Mouse (Mus musculus) liver, embryonic 12.5 days (tissue): ENCODE data around the gene Slc44a1. TPM values are rescaled to one million over a fixed set of nuclear protein-coding genes. Genes with fewer than 3 reads are reported as not detected.

Experiments
- ATAC-seq: fragments of 200-750 bp; cut with Nextera tagmentation; 2 replicates; pipeline ENCODE4 v1.8.0; 2017; ENCODE audit warnings: moderate number of reproducible peaks, mild to moderate bottlenecking, moderate library complexity
- H3K27ac ChIP-seq: fragments of 300-500 bp; sonication (generic); 2 replicates; pipeline ENCODE4 v1.5.1; 2016; ENCODE audit warnings: mild to moderate bottlenecking
- H3K27me3 ChIP-seq: fragments of 300-500 bp; sonication (generic); replicated peaks from 2 replicates; pipeline ENCODE4 v1.6.1; 2016; ENCODE audit warnings: mild to moderate bottlenecking, moderate library complexity
- H3K36me3 ChIP-seq: fragments of 300-500 bp; sonication (generic); 2 replicates; pipeline ENCODE4 v1.6.1; 2016; ENCODE audit warnings: mild to moderate bottlenecking, moderate library complexity
- H3K4me1 ChIP-seq: fragments of 300-500 bp; sonication (generic); 2 replicates; pipeline ENCODE4 v1.6.1; 2016
- H3K4me2 ChIP-seq: fragments of 300-500 bp; sonication (generic); 2 replicates; pipeline ENCODE4 v1.6.1; 2016; ENCODE audit warnings: mild to moderate bottlenecking, moderate library complexity
- H3K4me3 ChIP-seq: fragments of 300-500 bp; sonication (generic); 2 replicates; pipeline ENCODE4 v1.5.1; 2016; ENCODE audit warnings: mild to moderate bottlenecking, moderate library complexity
- H3K9ac ChIP-seq: fragments of 300-500 bp; sonication (generic); 2 replicates; pipeline ENCODE4 v1.6.1; 2016; ENCODE audit warnings: mild to moderate bottlenecking, moderate library complexity
- H3K9me3 ChIP-seq: fragments of 300-500 bp; sonication (generic); replicated peaks from 2 replicates; pipeline ENCODE4 v1.6.1; 2016; ENCODE audit warnings: mild to moderate bottlenecking, moderate library complexity
- WGBS: fragments of 180-500 bp; shearing (Covaris S2); methylation state at CpG from one replicate; pipeline ENCODE4 v1.1.7; 2016; ENCODE audit not compliant: insufficient replicate concordance; 5-methylcytosine and 5-hydroxymethylcytosine counted together
- polyA plus RNA-seq: library from polyadenylated mRNA; unstranded; fragments of >200 nt; fragmentation: Nextera tagmentation; extraction: Ambion mirVana; gene quantifications from 2 replicates; pipeline ENCODE4 v1.2.1, GENCODE M21; 2016

The Slc44a1 gene
- polyA plus RNA-seq, 1 experiment from 2014 or later = 14.0 TPM

GRCm38 (mm10) chr4:53522655-53523054 lies 82.4 kb downstream of the Slc44a1 start:
- Histone ChIP-seq H3K9ac (no peak overlapping the region), H3K27ac (no peak overlapping the region), H3K4me1 (no peaks in the 10 kb centered on the region), H3K4me3 (no peak overlapping the region), H3K36me3 (no peaks in the 10 kb centered on the region), H3K4me2 (no peak overlapping the region), H3K27me3 (no peaks in the 10 kb centered on the region), H3K9me3 (no peaks in the 10 kb centered on the region)
- 59% methylated on average over 8 of the region's 8 CpGs for WGBS
- no peak for ATAC-seq

- Histone ChIP-seq H3K4me3 (no peak overlapping the region), H3K36me3 (no peaks in the 10 kb centered on the region), H3K4me1 (no peaks in the 10 kb centered on the region), H3K9me3 (no peaks in the 10 kb centered on the region), H3K27ac (no peak overlapping the region), H3K4me2 (no peak overlapping the region), H3K27me3 (no peaks in the 10 kb centered on the region), H3K9ac (no peak overlapping the region)
- ATAC-seq = no peak
- 77% methylated on average over 6 of the region's 6 CpGs for WGBS
Measured at GRCm38 (mm10) chr4:53525503-53525902, 85.3 kb downstream of the Slc44a1 start.

- Histone ChIP-seq H3K36me3 (no peaks in the 10 kb centered on the region), H3K4me1 (no peaks in the 10 kb centered on the region), H3K9me3 (no peaks in the 10 kb centered on the region), H3K27ac (no peak overlapping the region), H3K4me3 (no peak overlapping the region), H3K9ac (no peak overlapping the region), H3K4me2 (no peak overlapping the region), H3K27me3 (no peaks in the 10 kb centered on the region)
- ATAC-seq = no peak
- 69% methylated on average over 1 of the region's 1 CpGs for WGBS
Measured at GRCm38 (mm10) chr4:53525994-53526393, 85.8 kb downstream of the Slc44a1 start.

GRCm38 (mm10) chr4:53526446-53526845 lies 86.2 kb downstream of the Slc44a1 start:
- ATAC-seq = no peak
- 60% methylated on average over 2 of the region's 2 CpGs for WGBS
- H3K27ac ChIP-seq = no peak overlapping the region

GRCm38 (mm10) chr4:53535795-53536194 lies 95.6 kb downstream of the Slc44a1 start:
- no peak overlapping the region for H3K4me2 ChIP-seq
- H3K9me3 ChIP-seq = no peaks in the 10 kb centered on the region
- WGBS = 84% methylated on average over 12 of the region's 12 CpGs
- H3K4me3 ChIP-seq = no peak overlapping the region
- ATAC-seq = no peak
- H3K9ac ChIP-seq = no peak overlapping the region
- no peaks in the 10 kb centered on the region for H3K27me3 ChIP-seq
- H3K4me1 ChIP-seq = peaks cover 3% of the 10 kb centered on the region; the same call in 1 of the 2 replicates
- H3K36me3 ChIP-seq = no peaks in the 10 kb centered on the region
- no peak overlapping the region for H3K27ac ChIP-seq

More at GRCm38 (mm10) chr4:53526446-53526845, 86.2 kb downstream of the Slc44a1 start:
- Histone ChIP-seq H3K9ac (no peak overlapping the region), H3K36me3 (no peaks in the 10 kb centered on the region), H3K4me2 (no peak overlapping the region), H3K27me3 (no peaks in the 10 kb centered on the region), H3K4me3 (no peak overlapping the region), H3K9me3 (no peaks in the 10 kb centered on the region), H3K4me1 (no peaks in the 10 kb centered on the region)

- Histone ChIP-seq H3K36me3 (no peaks in the 10 kb centered on the region), H3K4me3 (no peak overlapping the region), H3K9ac (no peak overlapping the region), H3K4me2 (no peak overlapping the region), H3K4me1 (peaks cover 3% of the 10 kb centered on the region; the same call in 1 of the 2 replicates), H3K9me3 (no peaks in the 10 kb centered on the region), H3K27me3 (no peaks in the 10 kb centered on the region), H3K27ac (no peak overlapping the region)
- ATAC-seq = no peak
Measured at GRCm38 (mm10) chr4:53537101-53537500, 96.9 kb downstream of the Slc44a1 start.

- H3K9me3 ChIP-seq = no peaks in the 10 kb centered on the region
- peaks cover 3% of the 10 kb centered on the region; the same call in 1 of the 2 replicates for H3K4me1 ChIP-seq
- no peaks in the 10 kb centered on the region for H3K36me3 ChIP-seq
- no peak for ATAC-seq
- 55% methylated on average over 2 of the region's 2 CpGs for WGBS
- H3K27ac ChIP-seq = no peak overlapping the region
- no peak overlapping the region for H3K4me2 ChIP-seq
- no peaks in the 10 kb centered on the region for H3K27me3 ChIP-seq
- no peak overlapping the region for H3K9ac ChIP-seq
- H3K4me3 ChIP-seq = no peak overlapping the region
Measured at GRCm38 (mm10) chr4:53537539-53537938, 97.3 kb downstream of the Slc44a1 start.

- Histone ChIP-seq H3K4me2 (no peak overlapping the region), H3K4me3 (no peak overlapping the region), H3K9ac (no peak overlapping the region), H3K4me1 (peaks cover 3% of the 10 kb centered on the region; the same call in 1 of the 2 replicates), H3K36me3 (0 out of 2 replicates have a peak, but pooled peaks cover 3% of the 10 kb centered on the region), H3K27me3 (no peaks in the 10 kb centered on the region), H3K9me3 (no peaks in the 10 kb centered on the region), H3K27ac (no peak overlapping the region)
- 76% methylated on average over 11 of the region's 11 CpGs for WGBS
- ATAC-seq = no peak
Measured at GRCm38 (mm10) chr4:53538600-53538999, 98.4 kb downstream of the Slc44a1 start.

GRCm38 (mm10) chr4:53539929-53540328 lies 99.7 kb downstream of the Slc44a1 start:
- H3K36me3 ChIP-seq = peaks cover 4% of the 10 kb centered on the region; the same call in 1 of the 2 replicates
- no peaks in the 10 kb centered on the region for H3K27me3 ChIP-seq
- H3K9me3 ChIP-seq = no peaks in the 10 kb centered on the region
- no peak overlapping the region for H3K4me2 ChIP-seq
- H3K9ac ChIP-seq = no peak overlapping the region
- 81% methylated on average over 11 of the region's 11 CpGs for WGBS
- no peak overlapping the region for H3K27ac ChIP-seq
- no peak for ATAC-seq
- peaks cover 3% of the 10 kb centered on the region; the same call in 1 of the 2 replicates for H3K4me1 ChIP-seq
- no peak overlapping the region for H3K4me3 ChIP-seq

- Histone ChIP-seq H3K4me2 (no peak overlapping the region), H3K9ac (no peak overlapping the region), H3K36me3 (peaks cover 19% of the 10 kb centered on the region), H3K9me3 (no peaks in the 10 kb centered on the region), H3K4me3 (no peak overlapping the region), H3K27me3 (no peaks in the 10 kb centered on the region), H3K4me1 (no peaks in the 10 kb centered on the region), H3K27ac (no peak overlapping the region)
- WGBS = 69% methylated on average over 8 of the region's 8 CpGs
- no peak for ATAC-seq
Measured at GRCm38 (mm10) chr4:53543421-53543820, 103.2 kb downstream of the Slc44a1 start.

- Histone ChIP-seq H3K27me3 (no peaks in the 10 kb centered on the region), H3K36me3 (peaks cover 19% of the 10 kb centered on the region), H3K9ac (no peak overlapping the region), H3K9me3 (no peaks in the 10 kb centered on the region), H3K4me3 (no peak overlapping the region), H3K4me2 (no peak overlapping the region), H3K4me1 (no peaks in the 10 kb centered on the region), H3K27ac (no peak overlapping the region)
- ATAC-seq = no peak
- 75% methylated on average over 1 of the region's 1 CpGs for WGBS
Measured at GRCm38 (mm10) chr4:53544889-53545288, 104.7 kb downstream of the Slc44a1 start.

GRCm38 (mm10) chr4:53547381-53547780 lies 107.2 kb downstream of the Slc44a1 start:
- no peak overlapping the region for H3K4me3 ChIP-seq
- WGBS = 72% methylated on average over 5 of the region's 5 CpGs

GRCm38 (mm10) chr4:53549375-53549774 lies 109.2 kb downstream of the Slc44a1 start:
- WGBS = 63% methylated on average over 4 of the region's 4 CpGs
- no peak overlapping the region for H3K27ac ChIP-seq
- H3K4me3 ChIP-seq = no peak overlapping the region
- H3K4me2 ChIP-seq = no peak overlapping the region
- H3K4me1 ChIP-seq = no peaks in the 10 kb centered on the region
- no peaks in the 10 kb centered on the region for H3K27me3 ChIP-seq
- no peak for ATAC-seq
- H3K36me3 ChIP-seq = peaks cover 16% of the 10 kb centered on the region
- no peak overlapping the region for H3K9ac ChIP-seq
- no peaks in the 10 kb centered on the region for H3K9me3 ChIP-seq

More at GRCm38 (mm10) chr4:53547381-53547780, 107.2 kb downstream of the Slc44a1 start:
- H3K27me3 ChIP-seq = no peaks in the 10 kb centered on the region
- no peaks in the 10 kb centered on the region for H3K9me3 ChIP-seq
- H3K36me3 ChIP-seq = peaks cover 19% of the 10 kb centered on the region
- no peaks in the 10 kb centered on the region for H3K4me1 ChIP-seq
- H3K27ac ChIP-seq = no peak overlapping the region
- no peak overlapping the region for H3K4me2 ChIP-seq
- no peak for ATAC-seq
- H3K9ac ChIP-seq = no peak overlapping the region
